Mouse (Mus musculus) urinary bladder, postnatal 25 days (tissue): ENCODE data around the gene Dennd2a.
"Not testable (repeated sequence)": the region's sequence is repeated elsewhere in the genome, so short reads cannot be mapped to it uniquely, and the experiment has no call there.

Source experiments
- DNase-seq: peaks from one replicate; pipeline ENCODE4 v3.0.0; 2022; ENCODE audit warnings: low spot score

Gene Dennd2a

GRCm38 (mm10) chr6:39450580-39450979 lies 107.1 kb downstream of the Dennd2a start:
- DNase-seq: no peak

- no peak for DNase-seq
Observed at GRCm38 (mm10) chr6:39447429-39448185, 110.1 kb downstream of the Dennd2a start.

- DNase-seq: no peak
Observed at GRCm38 (mm10) chr6:39445801-39446572, 111.7 kb downstream of the Dennd2a start.

DNA sequence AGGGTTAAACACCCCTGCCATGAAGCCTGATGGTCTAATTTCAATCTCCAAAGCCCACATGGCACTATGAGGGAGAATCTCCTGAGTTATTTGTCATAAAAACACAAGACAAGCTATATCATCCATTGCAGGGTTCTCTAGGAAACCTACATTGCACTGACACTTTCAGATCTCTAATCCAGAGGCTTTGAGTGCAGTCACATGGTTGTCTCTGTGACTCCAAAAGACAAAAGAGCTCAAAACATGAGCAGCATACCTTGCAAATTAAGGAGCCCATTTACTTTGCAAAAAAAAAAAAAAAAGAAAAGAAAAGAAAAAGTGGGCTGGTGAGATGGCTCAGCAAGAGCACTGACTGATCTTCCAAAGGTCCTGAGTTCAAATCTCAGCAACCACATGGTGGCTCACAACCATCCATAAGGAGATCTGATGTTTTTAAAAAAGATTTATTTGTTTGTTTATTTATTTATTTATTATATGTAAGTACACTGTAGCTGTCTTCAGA lies 114.8 kb downstream of the Dennd2a start:
- DNase-seq: no peak

DNA sequence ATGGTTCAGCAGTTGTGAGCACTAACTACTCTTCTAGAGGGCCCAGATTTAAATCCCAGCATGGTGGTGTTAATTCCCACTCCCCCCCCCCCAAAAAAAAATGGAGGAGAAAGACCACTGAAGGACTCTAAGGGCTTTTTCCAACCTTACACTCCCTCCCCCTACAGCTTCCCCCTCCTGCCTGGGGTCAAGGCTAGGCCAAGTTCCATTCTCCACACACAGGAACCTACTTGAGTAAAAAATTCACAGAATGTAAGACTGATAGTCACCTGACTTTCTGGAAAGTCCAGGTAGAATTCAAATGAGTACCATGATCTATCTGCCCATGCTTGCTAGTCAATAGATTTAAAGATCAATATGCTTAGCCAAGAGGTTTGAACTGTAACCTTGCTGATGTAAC lies 117.5 kb downstream of the Dennd2a start:
- no peak for DNase-seq

DNA sequence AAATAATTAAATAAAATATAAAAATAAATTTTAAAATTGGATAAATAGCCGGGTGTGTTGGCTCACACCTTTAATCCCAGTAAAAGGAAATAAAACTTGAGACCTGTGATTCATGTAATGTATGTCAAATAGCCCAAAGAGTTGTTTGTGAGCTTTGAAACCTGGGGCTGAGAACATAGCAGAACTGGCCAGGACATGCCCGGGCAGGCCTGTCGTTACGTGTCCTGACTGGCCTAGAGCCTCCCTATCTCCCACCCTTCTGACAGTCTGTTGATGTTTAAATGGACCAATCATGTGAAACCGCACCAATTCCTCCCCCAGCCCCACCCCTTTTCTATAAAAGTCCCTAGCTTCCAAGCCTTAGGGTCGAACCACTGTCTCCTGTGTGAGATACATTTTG lies 120.1 kb downstream of the Dennd2a start:
- DNase-seq: not testable (repeated sequence)

DNA sequence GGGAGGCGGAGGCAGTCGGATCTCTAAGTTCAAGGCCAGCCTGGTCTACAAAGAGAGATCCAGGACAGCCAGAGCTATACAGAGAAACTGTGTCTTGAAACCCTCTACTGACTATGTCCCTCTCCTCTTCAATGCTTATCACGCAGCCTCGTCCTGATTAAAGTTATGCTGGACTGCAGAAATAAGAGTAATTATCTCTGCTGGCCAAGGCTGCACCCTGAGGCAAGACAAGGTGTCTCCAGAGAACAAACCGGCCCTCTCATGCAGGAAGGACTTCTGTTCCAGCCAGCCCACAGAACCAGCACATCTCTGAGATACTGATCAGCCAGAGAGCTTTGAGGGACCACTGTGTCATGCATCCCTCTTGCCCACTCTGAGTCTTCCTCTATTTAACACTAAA lies 121.8 kb downstream of the Dennd2a start:
- no peak for DNase-seq

- DNase-seq: no peak
Observed at GRCm38 (mm10) chr6:39434886-39435492, 122.7 kb downstream of the Dennd2a start.

GRCm38 (mm10) chr6:39434111-39434885 lies 123.4 kb downstream of the Dennd2a start:
- no peak for DNase-seq

- no peak for DNase-seq
Observed at GRCm38 (mm10) chr6:39433701-39434100, 124.0 kb downstream of the Dennd2a start.

- no peak for DNase-seq
Observed at GRCm38 (mm10) chr6:39433174-39433573, 124.5 kb downstream of the Dennd2a start.

DNA sequence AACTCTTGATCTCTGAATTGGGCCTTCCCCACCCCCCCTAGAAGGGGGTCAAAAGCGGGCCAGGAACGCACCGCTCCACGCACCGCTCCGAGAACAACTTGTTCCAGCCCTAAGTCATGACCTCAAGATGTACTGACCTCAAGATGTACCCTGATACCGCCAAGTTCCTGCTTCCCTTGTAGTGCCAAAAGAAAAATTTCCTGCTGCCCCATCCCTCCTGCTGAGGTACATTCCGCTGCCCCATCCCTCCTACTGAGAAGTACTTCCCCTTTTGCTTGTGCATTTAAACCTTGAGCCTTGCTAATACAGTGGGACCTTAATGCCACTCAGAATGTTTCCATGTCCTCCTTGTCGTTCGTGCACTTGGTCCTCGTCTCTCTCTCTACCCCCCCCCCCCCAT lies 126.9 kb downstream of the Dennd2a start:
- DNase-seq: no peak

DNA sequence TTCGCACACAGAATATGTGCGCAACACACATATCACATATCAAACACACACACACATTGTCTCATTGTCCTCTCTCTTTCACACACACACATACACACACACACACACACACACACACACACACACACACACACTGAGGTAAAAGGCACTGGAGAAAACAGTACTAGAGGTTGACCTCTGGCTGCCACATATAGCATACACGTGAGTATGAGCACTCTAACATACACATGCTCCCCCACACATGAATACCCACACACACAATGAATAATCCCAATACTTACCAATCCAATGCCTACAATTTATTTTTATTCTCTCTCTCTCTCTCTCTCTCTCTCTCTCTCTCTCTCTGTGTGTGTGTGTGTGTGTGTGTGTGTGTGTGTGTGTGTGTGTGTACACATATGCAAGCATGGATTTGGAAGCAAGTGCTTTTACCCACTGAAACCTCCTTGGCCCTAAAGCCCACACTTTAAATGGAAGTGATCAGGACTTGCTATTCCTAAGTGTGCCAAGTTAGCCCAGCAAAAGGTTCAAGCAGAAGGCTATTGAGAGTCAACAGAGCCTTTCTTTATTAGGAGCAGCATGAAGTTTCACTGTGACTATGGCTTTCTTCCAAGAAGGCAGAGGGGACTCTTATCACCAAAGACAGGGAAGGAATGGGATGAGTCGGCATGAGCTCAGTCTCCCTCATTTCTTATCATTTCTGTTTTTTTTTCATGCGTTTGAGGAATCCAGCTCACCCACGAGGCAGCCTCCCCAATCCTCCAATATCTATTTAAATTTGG lies 128.5 kb downstream of the Dennd2a start:
- DNase-seq: no peak

GRCm38 (mm10) chr6:39427276-39428003 lies 130.2 kb downstream of the Dennd2a start:
- no peak for DNase-seq

DNA sequence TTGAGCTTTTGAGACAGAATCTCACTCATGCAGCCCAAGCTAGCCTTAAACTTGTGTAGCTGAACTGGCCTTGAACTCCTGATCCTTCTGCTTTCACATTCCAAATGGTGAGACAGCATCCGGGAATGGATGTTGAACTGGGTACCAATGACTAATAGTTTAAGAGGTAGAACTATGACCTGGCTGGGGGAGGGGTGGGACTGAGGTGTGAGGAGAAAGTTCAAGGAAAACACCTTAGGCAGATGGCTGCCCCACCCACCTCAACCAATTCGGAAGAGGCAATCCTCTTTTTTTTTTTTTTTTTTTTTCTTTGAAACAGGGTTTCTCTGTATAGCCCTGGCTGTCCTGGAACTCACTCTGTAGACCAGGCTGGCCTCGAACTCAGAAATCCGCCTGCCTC lies 130.9 kb downstream of the Dennd2a start:
- DNase-seq: no peak

DNA sequence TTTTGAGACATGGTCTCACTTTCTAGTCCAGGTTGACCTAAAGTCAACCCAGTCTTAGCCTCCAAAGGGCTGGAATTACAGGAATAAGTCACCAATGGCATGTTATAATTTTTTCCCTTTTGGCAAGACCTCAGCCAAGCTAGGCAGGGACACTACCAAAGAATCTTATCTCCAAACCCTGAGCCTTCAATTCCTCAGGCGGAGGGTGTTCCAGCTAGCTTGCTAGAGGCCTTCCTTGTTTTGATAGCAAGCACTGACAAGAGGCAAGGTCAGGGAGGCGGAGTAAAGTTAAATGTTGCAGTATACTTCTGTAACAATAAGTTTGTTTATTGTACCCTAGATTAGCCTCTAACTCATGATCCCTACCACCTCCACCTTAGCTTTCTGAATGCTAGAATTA lies 132.5 kb downstream of the Dennd2a start:
- no peak for DNase-seq

GRCm38 (mm10) chr6:39423686-39424085 lies 134.0 kb downstream of the Dennd2a start:
- no peak for DNase-seq

DNA sequence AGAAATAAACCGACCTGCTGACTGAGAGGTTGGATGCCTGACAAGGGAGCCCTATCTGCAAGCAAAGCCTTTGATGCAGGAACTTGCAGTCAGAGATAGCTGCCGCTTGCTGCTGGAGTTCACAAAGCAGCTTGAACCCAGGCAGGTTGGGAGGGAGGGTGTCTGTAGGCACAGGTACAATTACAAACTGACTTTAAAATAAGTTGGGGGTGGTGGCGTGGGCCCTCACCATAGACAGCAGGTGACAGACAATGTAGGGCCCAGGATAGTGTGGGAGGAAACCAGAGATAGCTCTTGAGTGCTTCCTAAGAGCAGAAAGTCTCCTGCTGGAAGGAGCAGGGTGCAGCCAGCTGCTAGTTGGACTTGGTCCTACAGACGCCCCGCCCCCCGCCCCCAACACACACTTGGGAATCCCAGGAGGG lies 134.5 kb downstream of the Dennd2a start:
- no peak for DNase-seq

DNA sequence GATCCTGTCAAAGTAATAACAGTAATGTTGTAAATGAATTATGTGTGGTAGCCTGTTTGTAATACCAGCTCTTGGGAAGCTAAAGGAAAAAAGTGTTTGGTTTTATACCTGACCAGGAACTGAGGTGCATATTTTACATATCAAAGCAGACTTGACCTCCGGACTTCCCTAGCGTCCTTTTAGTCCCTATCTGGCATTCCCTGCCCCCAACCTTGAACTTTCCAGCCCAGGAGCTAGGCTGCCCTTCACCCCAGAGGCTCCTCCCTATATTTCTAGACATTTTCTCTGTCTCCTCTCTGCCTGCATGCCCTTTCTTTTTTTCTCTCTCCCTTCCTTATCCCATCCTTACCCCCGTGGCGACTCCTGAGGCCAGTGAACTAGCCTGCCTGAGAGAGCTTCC lies 136.8 kb downstream of the Dennd2a start:
- DNase-seq: no peak
